Mouse (Mus musculus): ENCODE data around the gene Sh3bp5. TPM values are rescaled to one million over a fixed set of nuclear protein-coding genes. Genes with fewer than 3 reads are reported as not detected.
"Not testable (repeated sequence)": the region's sequence is repeated elsewhere in the genome, so short reads cannot be mapped to it uniquely, and the experiment has no call there.

Gene Sh3bp5
- polyA plus RNA-seq (2015; fragmentation: Nextera tagmentation; extraction: Ambion mirVana), result 131 and 144 TPM in 2 replicates

DNA sequence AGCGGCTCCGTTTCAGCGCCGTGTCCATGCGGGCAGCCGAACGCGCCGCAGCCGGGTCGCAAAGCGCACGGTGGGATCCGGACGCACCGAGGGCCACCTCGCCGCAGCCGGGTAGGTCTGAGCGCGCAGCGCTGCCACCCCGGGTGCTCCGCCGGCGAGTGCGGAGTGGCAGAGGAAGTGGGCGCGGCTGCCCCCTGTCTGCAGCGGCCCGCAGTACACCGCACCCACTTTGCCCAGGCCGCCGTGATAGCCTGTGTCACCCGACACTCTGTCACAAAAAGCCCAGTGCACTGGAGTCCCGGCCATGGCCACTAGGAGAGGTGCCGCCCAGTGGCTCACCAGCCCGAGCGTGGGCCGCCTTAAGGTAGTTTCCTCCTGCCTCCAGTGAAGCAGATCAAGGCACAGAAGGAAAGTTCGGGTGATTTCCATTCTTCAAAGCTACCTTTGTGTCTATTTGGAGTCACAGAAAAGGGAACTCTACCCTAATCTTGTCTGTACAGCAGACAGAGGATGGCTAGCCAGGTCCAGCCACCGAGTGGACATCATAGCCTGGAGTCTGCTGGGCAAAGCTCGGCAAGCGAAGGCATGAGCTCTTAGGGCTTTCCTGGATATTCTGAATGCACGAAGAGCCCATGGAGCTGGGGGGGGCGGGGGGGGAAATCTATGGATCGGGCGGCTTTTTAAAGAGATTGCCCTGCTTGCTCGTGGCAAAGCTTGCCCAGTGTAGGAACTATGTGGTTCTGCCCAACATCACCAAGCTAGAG lies at the start of gene Sh3bp5:
Gene Sh3bp5 (minus strand): TSS at position 149 of the 764 bp plus-strand sequence.
- Histone ChIP-seq H3K4me1 (replicated peaks) (peaks cover 36% of the 10 kb centered on the region), H3K9ac (peak within 1 kb of the TSS; percentile 83), H3K9me3 (no peaks in the 10 kb centered on the region), H3K4me2 (peak within 1 kb of the TSS; percentile 75), H3K27ac (replicated peaks) (peak within 1 kb of the TSS; percentile 91), H3K27me3 (no peaks in the 10 kb centered on the region), H3K36me3 (no peaks in the 10 kb centered on the region), H3K4me3 (peak within 1 kb of the TSS; percentile 60)
- ATAC-seq (ENCODE audit: low FRiP score, low read depth), result peak; percentile 94
- 7% methylated on average over 49 of the region's 49 CpGs for WGBS

DNA sequence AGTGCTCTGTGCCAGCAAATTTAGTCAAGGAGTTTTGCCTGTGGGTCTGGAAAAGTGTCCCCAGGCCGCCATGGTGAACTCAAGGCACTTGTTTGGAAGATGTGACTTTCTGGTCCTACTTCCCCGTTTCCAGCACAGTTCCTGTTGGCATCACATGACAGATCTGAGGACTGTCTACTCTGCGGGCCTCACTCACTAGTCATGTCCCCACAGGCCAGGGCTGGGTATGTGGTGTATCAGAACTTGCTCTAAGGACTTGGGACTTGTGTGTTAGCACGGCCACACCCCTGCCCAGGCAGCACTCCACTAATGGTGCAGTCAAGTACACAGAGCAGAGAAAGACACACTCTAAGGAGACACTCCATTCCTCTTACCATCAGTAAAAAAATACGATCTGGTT lies 46.5 kb upstream of the Sh3bp5 start:
- ATAC-seq (ENCODE audit: low FRiP score, low read depth), result no peak

DNA sequence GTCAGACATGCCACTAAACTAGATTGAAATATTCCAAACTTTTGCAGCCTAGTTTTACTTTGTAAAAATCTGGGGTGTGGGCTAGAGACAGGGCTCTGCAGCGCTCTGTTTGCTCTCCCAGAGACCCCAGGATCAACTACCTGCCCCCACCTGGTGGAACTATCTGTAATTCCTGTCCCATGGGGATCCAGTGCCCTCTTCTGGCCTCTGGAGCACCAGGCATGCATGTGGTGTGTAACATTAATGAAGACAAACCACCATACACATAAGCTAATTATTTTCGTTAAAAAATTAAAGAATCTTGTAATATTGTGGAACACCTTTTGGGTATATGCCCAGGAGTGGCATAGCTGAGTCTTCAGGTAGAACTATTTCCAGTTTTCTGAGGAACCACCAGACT lies 37.4 kb upstream of the Sh3bp5 start:
- no peak for ATAC-seq (ENCODE audit: low FRiP score, low read depth)
- WGBS, result 80% methylated on average over 2 of the region's 2 CpGs

More for the DNA sequence above, 46.5 kb upstream of the Sh3bp5 start:
- Histone ChIP-seq H3K27me3 (no peaks in the 10 kb centered on the region), H3K4me3 (no peak overlapping the region), H3K27ac (replicated peaks) (no peak overlapping the region), H3K9ac (no peak overlapping the region), H3K9me3 (no peaks in the 10 kb centered on the region), H3K4me1 (replicated peaks) (no peaks in the 10 kb centered on the region), H3K36me3 (peaks cover 89% of the 10 kb centered on the region), H3K4me2 (no peak overlapping the region)
- 92% methylated on average over 5 of the region's 5 CpGs for WGBS

DNA sequence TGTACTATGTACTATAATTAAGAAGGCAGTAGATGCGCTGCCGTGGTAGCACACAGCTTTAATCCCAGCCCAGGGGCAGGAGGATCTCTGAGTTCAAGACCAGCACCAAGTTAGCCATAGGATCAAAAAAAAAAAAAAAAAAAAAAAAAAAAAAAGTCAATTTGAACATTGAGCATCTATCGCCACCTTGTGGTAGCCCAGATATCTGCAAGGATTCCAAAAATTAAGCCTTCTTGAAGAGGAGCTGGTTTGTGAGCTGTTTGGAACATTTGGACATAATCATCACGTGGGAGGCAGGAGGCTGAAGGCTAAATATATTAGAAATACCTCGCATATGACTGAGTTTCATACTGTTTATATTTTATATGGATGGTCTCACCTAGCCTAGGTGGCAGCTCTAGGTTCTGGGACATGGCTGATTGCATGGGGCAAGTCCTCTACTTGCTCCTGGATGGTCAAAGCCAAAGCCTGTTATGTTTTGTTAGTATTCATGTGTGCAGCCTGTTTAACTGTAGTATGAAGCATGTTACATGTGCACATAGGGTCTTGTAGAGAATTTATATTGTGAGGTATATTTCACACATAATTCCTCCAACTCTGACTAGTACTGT lies 36.7 kb upstream of the Sh3bp5 start:
- Histone ChIP-seq H3K9me3 (no peaks in the 10 kb centered on the region), H3K4me3 (no peak overlapping the region), H3K4me2 (no peak overlapping the region), H3K27ac (replicated peaks) (no peak overlapping the region), H3K4me1 (replicated peaks) (no peaks in the 10 kb centered on the region), H3K9ac (no peak overlapping the region), H3K27me3 (no peaks in the 10 kb centered on the region), H3K36me3 (no peaks in the 10 kb centered on the region; the same call in 1 of the 2 replicates)
- 12% methylated on average over 5 of the region's 5 CpGs for WGBS
- ATAC-seq (ENCODE audit: low FRiP score, low read depth), result no peak

More for the DNA sequence above, 37.4 kb upstream of the Sh3bp5 start:
- no peaks in the 10 kb centered on the region for H3K9me3 ChIP-seq
- H3K4me3 ChIP-seq, result no peak overlapping the region
- no peaks in the 10 kb centered on the region for H3K4me1 ChIP-seq (replicated peaks)
- H3K27me3 ChIP-seq, result no peaks in the 10 kb centered on the region
- no peak overlapping the region for H3K4me2 ChIP-seq
- peaks cover 6% of the 10 kb centered on the region for H3K36me3 ChIP-seq
- no peak overlapping the region for H3K9ac ChIP-seq
- H3K27ac ChIP-seq (replicated peaks), result no peak overlapping the region

DNA sequence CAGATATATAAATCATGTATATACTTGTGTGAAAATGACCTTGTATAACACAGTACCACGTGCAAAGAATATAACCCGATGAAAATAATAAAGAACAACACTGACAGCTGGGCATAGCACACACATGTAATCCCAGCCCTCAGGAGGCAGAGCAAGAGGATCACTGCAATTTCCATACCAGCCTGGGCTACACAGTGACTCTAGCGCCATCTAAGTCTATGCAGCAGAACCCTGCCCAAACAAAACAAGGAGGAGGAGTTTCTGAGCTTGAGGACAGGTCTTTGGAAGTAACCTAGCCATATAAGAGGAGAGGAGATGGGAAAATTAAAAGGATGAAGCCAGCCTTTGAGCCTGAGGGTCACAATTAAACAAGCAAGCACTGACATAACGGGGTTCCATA lies 33.8 kb upstream of the Sh3bp5 start:
- H3K4me1 ChIP-seq (replicated peaks), result no peaks in the 10 kb centered on the region
- no peak overlapping the region for H3K27ac ChIP-seq (replicated peaks)
- 54% methylated on average over 4 of the region's 4 CpGs for WGBS
- H3K9me3 ChIP-seq, result no peaks in the 10 kb centered on the region
- H3K4me3 ChIP-seq, result no peak overlapping the region
- ATAC-seq (ENCODE audit: low FRiP score, low read depth), result no peak
- H3K4me2 ChIP-seq, result no peak overlapping the region
- no peak overlapping the region for H3K9ac ChIP-seq
- H3K36me3 ChIP-seq, result no peaks in the 10 kb centered on the region; the same call in 1 of the 2 replicates
- no peaks in the 10 kb centered on the region for H3K27me3 ChIP-seq

DNA sequence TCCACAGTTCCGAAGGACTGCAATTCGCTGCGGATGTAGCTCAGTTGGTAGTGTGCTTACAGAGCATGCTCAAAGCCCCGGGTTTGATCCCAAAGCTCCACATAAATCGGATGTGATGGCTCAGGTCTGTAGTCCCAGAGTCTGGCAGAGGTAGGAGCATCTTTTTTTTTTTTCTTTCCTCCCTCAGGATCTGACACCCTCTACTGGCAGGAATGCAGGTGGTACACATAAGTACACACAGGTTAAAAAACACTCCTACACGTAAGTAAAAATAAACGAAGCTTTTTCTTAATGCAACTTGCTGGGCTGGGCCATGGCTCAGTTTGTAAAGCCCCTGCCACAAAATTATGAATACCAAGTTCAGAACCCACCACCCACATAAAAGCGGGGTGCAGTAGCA lies 28.3 kb upstream of the Sh3bp5 start:
- no peak overlapping the region for H3K4me2 ChIP-seq
- no peak overlapping the region for H3K4me3 ChIP-seq
- no peaks in the 10 kb centered on the region for H3K36me3 ChIP-seq
- no peaks in the 10 kb centered on the region for H3K27me3 ChIP-seq
- H3K4me1 ChIP-seq (replicated peaks), result no peaks in the 10 kb centered on the region
- H3K27ac ChIP-seq (replicated peaks), result no peak overlapping the region
- 54% methylated on average over 8 of the region's 8 CpGs for WGBS
- no peak for ATAC-seq (ENCODE audit: low FRiP score, low read depth)
- H3K9me3 ChIP-seq, result no peaks in the 10 kb centered on the region
- no peak overlapping the region for H3K9ac ChIP-seq

DNA sequence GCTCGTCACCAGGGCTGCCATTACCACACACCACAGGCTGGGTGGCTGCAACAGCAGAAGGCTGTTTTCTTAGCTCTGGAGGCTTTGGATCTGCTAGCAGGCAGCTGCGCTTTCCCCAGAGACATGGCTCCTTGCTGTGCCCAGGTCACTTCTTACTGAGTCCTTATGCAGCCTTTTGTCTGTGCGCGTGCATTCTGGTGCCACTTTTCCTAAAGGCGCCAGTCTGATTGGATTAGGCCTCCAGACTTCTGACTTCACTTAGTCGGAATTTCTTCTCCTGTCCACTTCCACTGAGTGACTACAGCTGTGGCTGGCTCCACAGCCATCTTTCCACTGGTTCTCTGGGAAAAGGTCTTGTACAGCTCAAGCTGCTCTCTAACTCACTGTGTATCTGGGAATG lies 27.0 kb upstream of the Sh3bp5 start:
- Histone ChIP-seq H3K27me3 (no peaks in the 10 kb centered on the region), H3K36me3 (no peaks in the 10 kb centered on the region), H3K4me1 (replicated peaks) (no peaks in the 10 kb centered on the region), H3K4me3 (no peak overlapping the region), H3K27ac (replicated peaks) (no peak overlapping the region), H3K9me3 (no peaks in the 10 kb centered on the region), H3K4me2 (no peak overlapping the region), H3K9ac (no peak overlapping the region)
- ATAC-seq (ENCODE audit: low FRiP score, low read depth), result no peak
- 76% methylated on average over 6 of the region's 6 CpGs for WGBS

DNA sequence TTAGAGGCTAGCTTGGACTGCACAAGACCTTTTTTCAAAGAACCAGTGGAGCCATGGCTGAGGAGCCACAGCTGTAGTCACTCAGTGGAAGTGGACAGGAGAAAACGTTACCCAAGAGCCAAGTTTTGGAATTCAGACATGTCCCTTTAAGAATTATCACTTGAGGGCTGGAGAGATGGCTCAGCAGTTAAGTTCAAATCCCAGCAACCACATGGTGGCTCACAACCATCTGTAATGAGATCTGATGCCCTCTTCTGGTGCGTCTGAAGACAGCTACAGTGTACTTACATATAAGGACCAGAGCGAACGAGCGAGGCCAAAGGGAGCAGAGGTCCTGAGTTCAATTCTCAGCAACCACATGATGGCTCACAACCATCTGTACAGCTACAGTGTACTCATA lies 26.3 kb upstream of the Sh3bp5 start:
- H3K27me3 ChIP-seq; H3K9me3 ChIP-seq; H3K9ac ChIP-seq; H3K4me1 ChIP-seq (replicated peaks); H3K36me3 ChIP-seq; H3K27ac ChIP-seq (replicated peaks); H3K4me3 ChIP-seq; H3K4me2 ChIP-seq; ATAC-seq (ENCODE audit: low FRiP score, low read depth): not testable (repeated sequence)
- WGBS, result 76% methylated on average over 5 of the region's 5 CpGs

DNA sequence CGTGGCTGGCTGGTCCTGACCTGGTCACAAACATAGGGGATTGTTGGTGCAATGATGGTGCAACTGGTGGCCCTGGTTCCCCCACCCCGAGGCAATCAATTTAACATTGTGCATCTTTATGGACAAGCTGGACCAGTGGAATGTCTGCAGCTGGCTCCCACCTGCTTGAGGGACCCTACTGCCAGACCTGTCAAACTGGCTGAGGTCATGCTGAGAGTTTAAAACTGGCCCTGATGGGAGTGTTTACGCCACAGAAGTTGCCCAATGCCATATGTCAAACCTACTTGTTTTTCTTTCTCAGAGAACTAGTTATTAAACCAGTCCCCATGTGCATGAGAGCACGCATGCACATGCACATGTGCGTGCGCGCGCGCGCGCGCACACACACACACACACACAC lies 22.1 kb upstream of the Sh3bp5 start:
- H3K4me2 ChIP-seq, result no peak overlapping the region
- ATAC-seq (ENCODE audit: low FRiP score, low read depth), result no peak
- 90% methylated on average over 12 of the region's 12 CpGs for WGBS

DNA sequence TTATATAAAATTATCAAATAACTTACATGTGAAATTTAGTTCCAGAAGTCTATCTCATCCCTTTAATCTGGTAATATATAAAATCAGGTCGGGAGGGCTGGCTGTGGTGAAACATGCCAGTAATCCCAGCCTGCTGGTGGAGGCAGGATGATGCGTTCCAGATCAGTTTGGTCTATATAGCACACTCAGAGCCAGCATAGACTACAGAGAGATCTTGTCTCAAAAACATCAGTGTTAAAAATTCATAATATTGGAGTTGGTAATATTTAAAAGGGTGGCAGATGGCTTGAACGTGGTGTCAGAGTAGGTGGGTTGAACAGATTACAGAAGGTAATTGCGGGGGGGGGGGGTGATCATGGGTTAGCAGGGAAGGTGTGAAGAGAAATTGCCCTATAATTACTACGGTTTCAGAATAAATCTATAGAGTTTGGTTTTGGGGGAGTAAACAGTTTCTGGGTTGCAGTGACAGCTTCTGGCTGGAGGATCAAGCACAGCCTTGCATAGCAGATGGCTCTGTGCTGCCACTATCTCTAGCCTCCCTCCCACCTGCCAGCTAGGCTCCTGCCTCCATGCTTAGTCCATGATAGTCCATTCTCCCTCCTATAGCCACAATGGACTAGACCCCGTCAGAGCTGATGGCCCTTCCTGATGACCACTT lies 20.3 kb upstream of the Sh3bp5 start:
- no peaks in the 10 kb centered on the region for H3K4me1 ChIP-seq (replicated peaks)
- no peak overlapping the region for H3K9ac ChIP-seq
- 84% methylated on average over 6 of the region's 6 CpGs for WGBS
- H3K4me2 ChIP-seq, result no peak overlapping the region
- H3K27ac ChIP-seq (replicated peaks), result no peak overlapping the region
- H3K4me3 ChIP-seq, result no peak overlapping the region
- no peak for ATAC-seq (ENCODE audit: low FRiP score, low read depth)
- no peaks in the 10 kb centered on the region for H3K9me3 ChIP-seq
- H3K27me3 ChIP-seq, result no peaks in the 10 kb centered on the region
- H3K36me3 ChIP-seq, result no peaks in the 10 kb centered on the region

More for the DNA sequence above, 22.1 kb upstream of the Sh3bp5 start:
- no peak overlapping the region for H3K27ac ChIP-seq (replicated peaks)
- no peaks in the 10 kb centered on the region for H3K9me3 ChIP-seq
- H3K27me3 ChIP-seq, result no peaks in the 10 kb centered on the region
- no peaks in the 10 kb centered on the region for H3K36me3 ChIP-seq
- no peak overlapping the region for H3K4me3 ChIP-seq
- no peak overlapping the region for H3K9ac ChIP-seq
- no peaks in the 10 kb centered on the region for H3K4me1 ChIP-seq (replicated peaks)

DNA sequence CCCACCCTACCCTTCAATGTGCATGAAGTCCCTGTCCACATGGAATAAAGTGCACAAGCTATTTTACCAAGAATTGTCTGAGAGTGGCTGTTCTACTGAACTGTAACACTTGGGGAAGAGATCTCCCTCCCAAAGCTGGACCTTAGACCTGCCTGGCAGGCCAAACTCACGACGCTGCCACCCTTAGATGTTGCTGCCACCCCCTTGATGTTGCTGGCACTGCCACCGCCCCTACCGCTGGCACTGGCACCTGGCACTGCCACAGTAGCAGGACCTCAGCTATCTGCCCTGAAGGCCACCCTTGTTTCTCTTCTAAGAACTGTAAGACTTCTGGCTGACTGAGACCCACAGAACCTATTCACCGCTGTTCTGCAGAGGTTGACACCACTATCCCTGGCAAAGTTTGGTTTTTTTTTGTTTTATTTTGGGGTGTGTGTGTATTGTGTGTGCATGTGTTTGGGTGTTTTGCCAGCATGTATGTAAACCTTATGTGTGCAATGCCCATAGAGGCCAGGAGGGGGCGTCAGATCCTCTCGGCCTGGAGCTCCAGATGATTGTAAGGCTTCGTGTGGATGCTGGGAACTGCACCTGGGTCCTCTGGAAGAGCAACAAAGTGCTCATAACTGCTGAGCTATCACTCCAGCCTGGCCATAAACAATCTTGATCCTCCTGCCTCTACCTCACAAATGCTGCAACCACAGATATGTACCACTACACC lies 19.1 kb upstream of the Sh3bp5 start:
- WGBS, result 90% methylated on average over 8 of the region's 8 CpGs
- H3K4me1 ChIP-seq (replicated peaks), result no peaks in the 10 kb centered on the region
- H3K27ac ChIP-seq (replicated peaks), result no peak overlapping the region
- no peaks in the 10 kb centered on the region for H3K27me3 ChIP-seq
- H3K4me2 ChIP-seq, result no peak overlapping the region
- H3K36me3 ChIP-seq, result no peaks in the 10 kb centered on the region
- H3K9me3 ChIP-seq, result no peaks in the 10 kb centered on the region
- H3K9ac ChIP-seq, result no peak overlapping the region
- no peak overlapping the region for H3K4me3 ChIP-seq
- no peak for ATAC-seq (ENCODE audit: low FRiP score, low read depth)

DNA sequence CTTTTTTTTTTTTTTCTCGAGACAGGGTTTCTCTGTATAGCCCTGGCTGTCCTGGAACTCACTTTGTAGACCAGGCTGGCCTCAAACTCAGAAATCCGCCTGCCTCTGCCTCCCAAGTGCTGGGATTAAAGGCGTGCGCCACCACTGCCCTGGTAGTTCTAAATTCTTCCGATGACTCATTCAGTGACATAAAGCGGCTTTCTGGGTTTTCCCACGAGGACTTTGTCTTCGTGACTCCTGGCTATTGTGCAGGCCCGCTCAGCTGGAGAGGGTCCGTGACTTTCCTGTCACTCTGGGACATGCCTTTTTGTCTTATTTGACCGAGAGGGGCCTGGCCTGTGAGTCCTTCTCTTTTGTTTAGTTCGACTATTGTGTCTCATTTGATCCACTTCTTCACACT lies 18.1 kb upstream of the Sh3bp5 start:
- not testable (repeated sequence) for H3K36me3 ChIP-seq; H3K9ac ChIP-seq; H3K4me2 ChIP-seq; H3K4me1 ChIP-seq (replicated peaks); H3K9me3 ChIP-seq; H3K27ac ChIP-seq (replicated peaks); H3K4me3 ChIP-seq; H3K27me3 ChIP-seq; ATAC-seq (ENCODE audit: low FRiP score, low read depth)
- WGBS, result 44% methylated on average over 12 of the region's 12 CpGs

All from hindbrain, embryonic 15.5 days (tissue).